Mouse (Mus musculus) heart, adult 9 months (tissue): ENCODE measurements at regions not wholly inside any gene's neighbourhood (a gene's known extent, or its start where the extent isn't known, plus 50 kb on each side); places are given as distances from the start of the nearest gene placed in this dataset.
"Not testable (repeated sequence)": the region's sequence is repeated elsewhere in the genome, so short reads cannot be mapped to it uniquely, and the experiment has no call there.

Experiments
- DNase-seq, 2 experiments: peaks; one replicate each; pipeline ENCODE4 v3.0.0; 2022; ENCODE audit warnings: low spot score in 2 of 2

GRCm38 (mm10) chr5:39335321-39335720 is 420.0 kb downstream of the Hs3st1 start:
- DNase-seq, result no peak

GRCm38 (mm10) chr5:39334241-39334640 is 421.0 kb downstream of the Hs3st1 start:
- no peak for DNase-seq

GRCm38 (mm10) chr5:39325399-39325798 is 429.9 kb downstream of the Hs3st1 start:
- no peak for DNase-seq

GRCm38 (mm10) chr5:39316478-39316877 is 438.8 kb downstream of the Hs3st1 start:
- no peak for DNase-seq

GRCm38 (mm10) chr5:39311211-39311610 is 434.6 kb upstream of the Clnk start:
- no peak for DNase-seq

GRCm38 (mm10) chr5:39305794-39306193 is 429.2 kb upstream of the Clnk start:
- no peak for DNase-seq

- no peak for DNase-seq
These were observed 416.2 kb upstream of the Clnk start for GRCm38 (mm10) chr5:39292849-39293248.

- DNase-seq, result no peak
These were observed 404.4 kb upstream of the Clnk start for GRCm38 (mm10) chr5:39281021-39281420.

GRCm38 (mm10) chr5:39273710-39274385 is 397.2 kb upstream of the Clnk start:
- no peak for DNase-seq

- no peak for DNase-seq
These were observed 390.5 kb upstream of the Clnk start for GRCm38 (mm10) chr5:39267106-39267505.

GRCm38 (mm10) chr5:39260721-39261190 is 384.1 kb upstream of the Clnk start:
- no peak for DNase-seq

- no peak for DNase-seq
These were observed 381.1 kb upstream of the Clnk start for GRCm38 (mm10) chr5:39257745-39258144.

GRCm38 (mm10) chr5:39252206-39252605 is 375.6 kb upstream of the Clnk start:
- DNase-seq, result no peak

- no peak for DNase-seq
These were observed 374.4 kb upstream of the Clnk start for GRCm38 (mm10) chr5:39251021-39251420.

GRCm38 (mm10) chr5:39219698-39220097 is 343.1 kb upstream of the Clnk start:
- no peak for DNase-seq

GRCm38 (mm10) chr5:39216326-39216725 is 339.7 kb upstream of the Clnk start:
- DNase-seq, result no peak

GRCm38 (mm10) chr5:39215016-39215415 is 338.4 kb upstream of the Clnk start:
- DNase-seq, result no peak

- DNase-seq, result no peak
These were observed 335.9 kb upstream of the Clnk start for GRCm38 (mm10) chr5:39212550-39212949.

- no peak for DNase-seq
These were observed 322.2 kb upstream of the Clnk start for GRCm38 (mm10) chr5:39198856-39199255.

GRCm38 (mm10) chr5:39191153-39191552 is 314.5 kb upstream of the Clnk start:
- not testable (repeated sequence) for DNase-seq

GRCm38 (mm10) chr5:39181616-39182402 is 305.2 kb upstream of the Clnk start:
- no peak for DNase-seq

- DNase-seq, result no peak
These were observed 304.4 kb upstream of the Clnk start for GRCm38 (mm10) chr5:39181028-39181427.

GRCm38 (mm10) chr5:39177891-39178290 is 301.3 kb upstream of the Clnk start:
- DNase-seq, result no peak
